Mouse (Mus musculus) ES-Bruce4 (cell line): ENCODE data around the gene Usp40.

Experiments used
- CTCF ChIP-seq: IDR thresholded peaks from one replicate; pipeline ENCODE4 v1.8.1; 2011; ENCODE audit warnings: low read depth, low read length
- EP300 ChIP-seq: IDR thresholded peaks from 2 replicates; pipeline ENCODE4 v1.6.1; 2011; ENCODE audit warnings: low read depth, low read length; ENCODE audit not compliant: insufficient read depth
- POLR2A ChIP-seq: IDR thresholded peaks from one replicate; pipeline ENCODE4 v1.8.1; 2011; ENCODE audit warnings: low read length; ENCODE audit not compliant: insufficient read depth

DNA sequence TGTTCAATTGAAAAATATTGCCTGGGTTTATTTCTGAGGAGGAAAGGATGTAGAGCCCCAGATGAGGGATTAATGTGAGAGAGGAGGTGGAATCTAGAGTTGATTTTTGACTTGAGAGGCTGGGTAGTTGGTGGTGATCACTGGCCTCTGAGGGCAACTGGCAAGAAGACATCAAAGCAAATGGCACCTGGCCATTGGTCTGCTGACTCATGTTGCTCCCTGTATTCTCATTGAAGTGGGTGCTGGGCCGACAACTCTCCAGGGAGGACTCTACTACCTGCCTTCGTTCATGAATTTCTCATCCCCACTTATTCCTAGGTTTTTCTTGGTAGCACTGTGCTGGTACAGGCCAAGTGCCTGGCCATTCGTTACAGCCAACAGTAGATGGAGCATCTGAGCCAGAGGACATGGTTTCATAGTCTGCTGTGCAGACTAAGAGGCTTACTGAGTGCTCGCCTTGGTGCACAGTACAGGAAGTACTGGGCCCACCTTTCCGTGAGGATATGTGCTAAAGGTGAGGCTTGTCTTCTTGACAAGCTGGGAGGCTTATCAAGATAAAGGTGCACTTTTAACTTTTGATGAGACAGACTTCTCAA, 101.9 kb downstream of the Usp40 start:
- no peak for TF ChIP-seq CTCF
- TF ChIP-seq POLR2A = no peak
- no peak for TF ChIP-seq EP300
